Mouse (Mus musculus): Measurements from ENCODE around the gene Selenbp1. TPM values are rescaled to one million over a fixed set of nuclear protein-coding genes. Genes with fewer than 3 reads are reported as not detected.

Gene Selenbp1
- total and polyA plus RNA-seq, 3 experiments, result 109 to 365 TPM; not detected in 1

- no peak; the same call in 1 of the 2 replicates for TF ChIP-seq E2F4 (IDR thresholded peaks at IDR 0.05; ENCODE audit: borderline replicate concordance, low read depth, low read length)
- TF ChIP-seq MXI1 (IDR thresholded peaks at IDR 0.05; ENCODE audit: low read depth, low read length), result peak; percentile 95
- no peak for TF ChIP-seq MYB (IDR thresholded peaks at IDR 0.05; ENCODE audit: low read depth, low read length)
- 0 out of 2 replicates have a peak, but pooled peaks have one; percentile 25 for TF ChIP-seq BHLHE40 (IDR thresholded peaks at IDR 0.05; ENCODE audit: borderline replicate concordance, low read depth, low read length)
- peak; percentile 54; the same call in 1 of the 2 replicates for TF ChIP-seq KAT2A (conservative IDR thresholded peaks at IDR 0.05; ENCODE audit: low read depth, low read length)
- TF ChIP-seq EP300 (IDR thresholded peaks at IDR 0.05; ENCODE audit: low read depth in 1 of 2, low read length in 2 of 2), result 0 out of 4 replicates have a peak, but pooled peaks of 1 of the 2 experiments have one; percentile 4
- TF ChIP-seq MAX (IDR thresholded peaks at IDR 0.05; ENCODE audit: low read length), result peak; percentile 91
- TF ChIP-seq GATA1 (IDR thresholded peaks at IDR 0.05; ENCODE audit: low read depth, low read length), result 0 out of 2 replicates have a peak, but pooled peaks have one; percentile 33
- TF ChIP-seq TCF12 (IDR thresholded peaks at IDR 0.05; ENCODE audit: low read depth, low read length), result peak; percentile 86
- TF ChIP-seq ETS1 (IDR thresholded peaks at IDR 0.05; ENCODE audit: low read depth, low read length), result peak; percentile 64
- no peak for TF ChIP-seq CHD2 (IDR thresholded peaks at IDR 0.05; ENCODE audit: low read length)
These were observed 46.3 kb upstream of the Selenbp1 start, which contains the start of gene Psmb4 (continued) for GRCm38 (mm10) chr3:94886316-94887224.

- peak; percentile 92 for DNase-seq (ENCODE audit: low read depth, low spot score)
- TF ChIP-seq UBTF (IDR thresholded peaks at IDR 0.05; ENCODE audit: borderline replicate concordance, insufficient read depth, low read depth, low read length), result no peak
- no peak for TF ChIP-seq ZMIZ1 (IDR thresholded peaks at IDR 0.05; ENCODE audit: low read depth, low read length)
- peak; percentile 20; the same call in 1 of the 2 replicates for TF ChIP-seq ZNF384 (IDR thresholded peaks at IDR 0.05; ENCODE audit: low read depth, low read length)
- no peak for TF ChIP-seq MEF2A (IDR thresholded peaks at IDR 0.05; ENCODE audit: extremely low read depth, insufficient replicate concordance, low read depth, low read length, poor library complexity, severe bottlenecking)
- TF ChIP-seq CHD2 (IDR thresholded peaks at IDR 0.05; ENCODE audit: low read length), result no peak
- TF ChIP-seq HCFC1 (IDR thresholded peaks at IDR 0.05; ENCODE audit: low read depth, low read length), result peak; percentile 49; the same call in 1 of the 2 replicates
- peak; percentile 45; the same call in 1 of the 2 replicates for TF ChIP-seq JUND (IDR thresholded peaks at IDR 0.05; ENCODE audit: low read depth, low read length)
- peak; percentile 35; the same call in 1 of the 2 replicates for TF ChIP-seq TCF12 (IDR thresholded peaks at IDR 0.05; ENCODE audit: low read depth, low read length)
- TF ChIP-seq MAFK (IDR thresholded peaks at IDR 0.05; ENCODE audit: borderline replicate concordance, low read depth, low read length), result 0 out of 2 replicates have a peak, but pooled peaks have one; percentile 67
- no peak for TF ChIP-seq GATA1 (IDR thresholded peaks at IDR 0.05; ENCODE audit: low read depth, low read length)
- 0 out of 2 replicates have a peak, but pooled peaks have one; percentile 27 for TF ChIP-seq BHLHE40 (IDR thresholded peaks at IDR 0.05; ENCODE audit: borderline replicate concordance, low read depth, low read length)
- TF ChIP-seq MAZ (IDR thresholded peaks at IDR 0.05; ENCODE audit: low read depth, low read length), result no peak
- TF ChIP-seq CTCF (IDR thresholded peaks at IDR 0.05 in 2 of 3, conservative IDR thresholded peaks at IDR 0.05 in 1 of 3; ENCODE audit: control insufficient read depth in 1 of 3, insufficient read depth in 1 of 3, low read depth in 2 of 3, low read length in 3 of 3, poor library complexity in 1 of 3, severe bottlenecking in 1 of 3), result peak in 2 of 3 experiments; percentile 66 to 82
- TF ChIP-seq TBP (IDR thresholded peaks at IDR 0.05; ENCODE audit: low read depth, low read length), result no peak
- TF ChIP-seq GABPA (IDR thresholded peaks at IDR 0.05; ENCODE audit: low read depth, low read length), result no peak
- TF ChIP-seq MYB (IDR thresholded peaks at IDR 0.05; ENCODE audit: low read depth, low read length), result no peak
- no peak for TF ChIP-seq USF2 (IDR thresholded peaks at IDR 0.05; ENCODE audit: borderline replicate concordance in 1 of 2, insufficient read depth in 1 of 2, low read depth in 1 of 2, low read length in 2 of 2)
- TF ChIP-seq MXI1 (IDR thresholded peaks at IDR 0.05; ENCODE audit: low read depth, low read length), result peak; percentile 73; the same call in 1 of the 2 replicates
- no peak for TF ChIP-seq USF1 (IDR thresholded peaks at IDR 0.05; ENCODE audit: low read depth, low read length)
- TF ChIP-seq MAX (IDR thresholded peaks at IDR 0.05; ENCODE audit: low read length), result peak; percentile 83
- TF ChIP-seq SMC3 (IDR thresholded peaks at IDR 0.05; ENCODE audit: low read depth, low read length), result peak; percentile 92
- TF ChIP-seq ELF1 (IDR thresholded peaks at IDR 0.05; ENCODE audit: low read depth, low read length), result no peak
- peak in 1 of 2 experiments; percentile 38; a peak in 1 of 4 replicates for TF ChIP-seq EP300 (IDR thresholded peaks at IDR 0.05; ENCODE audit: low read depth in 1 of 2, low read length in 2 of 2)
- TF ChIP-seq POLR2AphosphoS2 (IDR thresholded peaks at IDR 0.05; ENCODE audit: low read length), result no peak
- peak; percentile 44; the same call in 1 of the 2 replicates for TF ChIP-seq ETS1 (IDR thresholded peaks at IDR 0.05; ENCODE audit: low read depth, low read length)
- peak; percentile 90 for TF ChIP-seq MYC (IDR thresholded peaks at IDR 0.05; ENCODE audit: low read depth, low read length)
- TF ChIP-seq RAD21 (IDR thresholded peaks at IDR 0.05; ENCODE audit: low read depth, low read length), result peak; percentile 96
These were observed 44.3 kb upstream of the Selenbp1 start for GRCm38 (mm10) chr3:94888595-94888994.

More at GRCm38 (mm10) chr3:94888595-94888994, 44.3 kb upstream of the Selenbp1 start:
- Histone ChIP-seq H3K9me3 (replicated peaks; ENCODE audit: insufficient read depth, low read length) (no peaks in the 10 kb centered on the region), H3K4me3 (ENCODE audit: control insufficient read depth in 1 of 2, insufficient read depth in 1 of 2, low read depth in 2 of 2, low read length in 2 of 2) (no peak overlapping the region), H3K27ac (ENCODE audit: control insufficient read depth, low read depth, low read length) (no peak overlapping the region), H3K36me3 (ENCODE audit: control insufficient read depth in 1 of 2, insufficient read depth in 2 of 2, low read length in 2 of 2) (peaks cover 12 to 13% of the 10 kb centered on the region in 2 experiments), H3K4me1 (ENCODE audit: control insufficient read depth in 1 of 2, insufficient read depth in 2 of 2, low read length in 2 of 2) (peaks cover 6 to 17% of the 10 kb centered on the region in 2 experiments), H3K9ac (ENCODE audit: control insufficient read depth, low read depth, low read length, poor library complexity, severe bottlenecking) (no peak overlapping the region), H3K27me3 (ENCODE audit: control insufficient read depth in 1 of 2, insufficient read depth in 2 of 2, low read length in 2 of 2) (peaks cover 0 to under 1% of the 10 kb centered on the region in 2 experiments; a peak in 3 of 4 replicates), H3K79me2 (ENCODE audit: control insufficient read depth, insufficient read depth, low read length, poor library complexity) (peaks cover 18% of the 10 kb centered on the region)

Data from MEL (cell line).